Mouse (Mus musculus) layer of hippocampus, postnatal 36 days (tissue): Measurements from ENCODE around the gene Dennd2a. TPM values are rescaled to one million over a fixed set of nuclear protein-coding genes. Genes with fewer than 3 reads are reported as not detected.
"Not testable (repeated sequence)": the region's sequence is repeated elsewhere in the genome, so short reads cannot be mapped to it uniquely, and the experiment has no call there.

Experiments used
- DNase-seq, 2 experiments: peaks; one replicate each; pipeline ENCODE4 v3.0.0; 2022
- total RNA-seq, 2 experiments: library from RNA; stranded (reverse); gene quantifications; 2 replicates each; pipeline ENCODE4 v1.2.3; 2021

Gene Dennd2a
- total RNA-seq, 2 experiments from 2014 or later: 34.6 to 38.9 TPM

- not testable (repeated sequence) for DNase-seq
Measured at GRCm38 (mm10) chr6:39416654-39417053, 141.0 kb downstream of the Dennd2a start.

GRCm38 (mm10) chr6:39415762-39416161 is 141.9 kb downstream of the Dennd2a start:
- DNase-seq: peak; percentile 39 to 62

GRCm38 (mm10) chr6:39414106-39414505 is 143.6 kb downstream of the Dennd2a start:
- DNase-seq: no peak

Other genes starting within 250 kb of the Dennd2a start
- 10 to 100 TPM; 73.8 to 84.2 TPM for gene Slc37a3, start 180.2 kb downstream of the Dennd2a start, total RNA-seq
- not detected for gene Rab19, start 176.7 kb downstream of the Dennd2a start, total RNA-seq
- 100 to 1,000 TPM; 127 to 136 TPM for gene Mkrn1, start 137.4 kb downstream of the Dennd2a start, total RNA-seq
- gene Adck2, start 16.0 kb upstream of the Dennd2a start, total RNA-seq: 10 to 100 TPM; 29.7 to 33.1 TPM
- 1 to 10 TPM in 1 of 2 experiments, not detected in 1; 2.2 TPM for gene Gm42420, start 27.9 kb upstream of the Dennd2a start, total RNA-seq
- gene Ndufb2, start 34.7 kb upstream of the Dennd2a start, total RNA-seq: 100 to 1,000 TPM; 183 to 193 TPM
- 100 to 1,000 TPM; 118 to 131 TPM for gene Braf, start 167.6 kb upstream of the Dennd2a start, total RNA-seq